Mouse (Mus musculus) G1E (cell line): Measurements from ENCODE around the gene Gli1. TPM values are rescaled to one million over a fixed set of nuclear protein-coding genes. Genes with fewer than 3 reads are reported as not detected.
A peak's percentile ranks its signal among the peaks of the same experiment; 100 is the strongest.

ENCODE experiments used
- ATAC-seq: 2 replicates; pipeline ENCODE4 v1.8.0; 2016; ENCODE audit warnings: mild to moderate bottlenecking; ENCODE audit not compliant: insufficient number of reproducible peaks, poor library complexity, low FRiP score, severe bottlenecking; ENCODE audit errors: extremely low read depth
- DNase-seq: peaks from one replicate; pipeline ENCODE4 v3.0.0; 2012; ENCODE audit warnings: low spot score
- H3K27me3 ChIP-seq: 2 replicates; pipeline ENCODE4 v1.6.1; 2012; ENCODE audit warnings: mild to moderate bottlenecking, low read length, inconsistent platforms; ENCODE audit not compliant: insufficient read depth
- H3K36me3 ChIP-seq: replicated peaks from 2 replicates; pipeline ENCODE3; 2012; ENCODE audit warnings: mild to moderate bottlenecking, inconsistent platforms
- H3K4me1 ChIP-seq: 2 replicates; pipeline ENCODE4 v1.6.1; 2012; ENCODE audit warnings: low read depth, low read length, inconsistent platforms, mixed read lengths; ENCODE audit not compliant: insufficient read depth
- H3K4me3 ChIP-seq: 2 replicates; pipeline ENCODE4 v1.5.1; 2012; ENCODE audit warnings: low read depth, mild to moderate bottlenecking, inconsistent platforms, low read length, moderate library complexity, mixed read lengths
- H3K9me3 ChIP-seq: replicated peaks from 2 replicates; pipeline ENCODE4 v1.6.1; 2012; ENCODE audit warnings: inconsistent platforms
- CTCF ChIP-seq: IDR thresholded peaks from 2 replicates; pipeline ENCODE4 v1.5.1; 2012; ENCODE audit warnings: low read depth, low read length, inconsistent platforms, mixed read lengths
- GATA1 ChIP-seq: IDR thresholded peaks from 2 replicates; pipeline ENCODE4 v1.6.1; 2012; ENCODE audit warnings: borderline replicate concordance, low read length, inconsistent platforms, mixed read lengths
- GATA2 ChIP-seq: IDR thresholded peaks from 2 replicates; pipeline ENCODE4 v1.6.1; 2012; ENCODE audit warnings: low read depth, low read length, inconsistent platforms, borderline replicate concordance
- POLR2AphosphoS5 ChIP-seq: IDR thresholded peaks from 2 replicates; pipeline ENCODE4 v1.6.1; 2012; ENCODE audit warnings: low read depth, low read length, inconsistent platforms; ENCODE audit not compliant: insufficient replicate concordance
- TAL1 ChIP-seq: conservative IDR thresholded peaks from 2 replicates; pipeline ENCODE4 v1.6.1; 2012; ENCODE audit warnings: low read depth, low read length, inconsistent platforms, mixed read lengths
- polyA plus RNA-seq: library from polyadenylated mRNA; stranded (reverse); fragments of >175 nt; gene quantifications from 2 replicates; pipeline ENCODE4 v1.2.3, GENCODE M21; 2012
- total RNA-seq, 2 experiments: library from RNA; stranded (forward) in 1 of 2; stranded (reverse) in 1 of 2; fragments of 200-1000 nt in 1 of 2; fragments of >200 nt in 1 of 2; fragmentation: Nextera tagmentation in 1 of 2; gene quantifications; 2 replicates each; pipeline ENCODE4 v1.2.3; 2014 to 2017

Gene Gli1
- total and polyA plus RNA-seq, 3 experiments: 0.11 to 0.23 (median 0.18) TPM

GRCm38 (mm10) chr10:127324495-127324894 is 17.3 kb downstream of the Gli1 start:
- ATAC-seq: 0 out of 2 replicates have a peak, but pooled peaks have one; percentile 41
- DNase-seq: peak; percentile 77
- H3K27me3 ChIP-seq: no peaks in the 10 kb centered on the region
- H3K4me3 ChIP-seq: peak overlapping the region; percentile 72; the same call in 1 of the 2 replicates
- peaks cover 52% of the 10 kb centered on the region for H3K36me3 ChIP-seq
- H3K9me3 ChIP-seq: no peaks in the 10 kb centered on the region
- peaks cover 93% of the 10 kb centered on the region for H3K4me1 ChIP-seq
- no peak for TF ChIP-seq TAL1
- TF ChIP-seq CTCF: peak; percentile 41

- peak; percentile 75 for DNase-seq
- ATAC-seq: peak; percentile 54; the same call in 1 of the 2 replicates
These were observed 18.5 kb downstream of the Gli1 start for GRCm38 (mm10) chr10:127323131-127323855.

GRCm38 (mm10) chr10:127322669-127323068 is 19.1 kb downstream of the Gli1 start:
- Histone ChIP-seq H3K9me3 (no peaks in the 10 kb centered on the region), H3K4me3 (peak overlapping the region; percentile 72; the same call in 1 of the 2 replicates), H3K4me1 (peaks cover 89% of the 10 kb centered on the region), H3K36me3 (peaks cover 33% of the 10 kb centered on the region), H3K27me3 (no peaks in the 10 kb centered on the region)
- no peak for ATAC-seq
- no peak for DNase-seq
- TF ChIP-seq GATA1: no peak

More at GRCm38 (mm10) chr10:127323131-127323855, 18.5 kb downstream of the Gli1 start:
- no peak for TF ChIP-seq GATA1
- no peak for TF ChIP-seq CTCF
- no peak for TF ChIP-seq POLR2AphosphoS5
- TF ChIP-seq TAL1: no peak
- TF ChIP-seq GATA2: no peak
- Histone ChIP-seq H3K36me3 (peaks cover 40% of the 10 kb centered on the region), H3K4me3 (peak overlapping the region; percentile 72), H3K4me1 (peaks cover 88% of the 10 kb centered on the region), H3K9me3 (no peaks in the 10 kb centered on the region), H3K27me3 (no peaks in the 10 kb centered on the region)

DNA sequence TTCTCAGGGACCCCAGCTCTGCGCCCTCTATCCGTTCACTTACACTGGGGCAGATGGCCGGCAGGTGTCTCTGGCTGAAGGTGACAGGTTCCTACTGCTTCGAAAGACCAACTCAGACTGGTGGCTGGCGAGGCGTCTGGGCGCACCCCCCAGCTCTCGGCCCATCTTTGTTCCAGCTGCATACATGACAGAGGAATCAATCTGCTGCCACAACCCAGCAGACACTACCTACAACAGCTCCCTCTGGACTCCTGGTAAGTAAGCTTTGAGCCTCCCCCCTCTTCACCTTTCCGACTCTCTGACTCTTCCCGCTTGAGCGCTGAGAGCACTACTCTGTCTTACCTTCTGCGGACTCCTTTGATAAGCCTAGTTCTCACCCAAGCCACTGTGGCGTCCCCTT is 19.6 kb downstream of the Gli1 start:
- Histone ChIP-seq H3K36me3 (peaks cover 29% of the 10 kb centered on the region), H3K4me3 (peak overlapping the region; percentile 72; the same call in 1 of the 2 replicates), H3K27me3 (no peaks in the 10 kb centered on the region), H3K4me1 (peaks cover 89% of the 10 kb centered on the region), H3K9me3 (no peaks in the 10 kb centered on the region)
- no peak for ATAC-seq
- no peak for DNase-seq
- TF ChIP-seq CTCF (no peak), POLR2AphosphoS5 (no peak), GATA2 (no peak), GATA1 (no peak), TAL1 (no peak)

- no peak for ATAC-seq
- Histone ChIP-seq H3K27me3 (no peaks in the 10 kb centered on the region), H3K36me3 (peaks cover 23% of the 10 kb centered on the region), H3K4me1 (peaks cover 88% of the 10 kb centered on the region), H3K4me3 (peak within 1 kb of the TSS; percentile 72; the same call in 1 of the 2 replicates), H3K9me3 (no peaks in the 10 kb centered on the region)
- no peak for DNase-seq
- no peak for TF ChIP-seq CTCF
- no peak for TF ChIP-seq TAL1
- no peak for TF ChIP-seq POLR2AphosphoS5
- TF ChIP-seq GATA1: no peak
- no peak for TF ChIP-seq GATA2
These were observed 20.2 kb downstream of the Gli1 start, which contains the start of gene Arhgap9 for GRCm38 (mm10) chr10:127321621-127322020. TSS of gene Arhgap9 (plus strand) at chr10:127321964.

DNA sequence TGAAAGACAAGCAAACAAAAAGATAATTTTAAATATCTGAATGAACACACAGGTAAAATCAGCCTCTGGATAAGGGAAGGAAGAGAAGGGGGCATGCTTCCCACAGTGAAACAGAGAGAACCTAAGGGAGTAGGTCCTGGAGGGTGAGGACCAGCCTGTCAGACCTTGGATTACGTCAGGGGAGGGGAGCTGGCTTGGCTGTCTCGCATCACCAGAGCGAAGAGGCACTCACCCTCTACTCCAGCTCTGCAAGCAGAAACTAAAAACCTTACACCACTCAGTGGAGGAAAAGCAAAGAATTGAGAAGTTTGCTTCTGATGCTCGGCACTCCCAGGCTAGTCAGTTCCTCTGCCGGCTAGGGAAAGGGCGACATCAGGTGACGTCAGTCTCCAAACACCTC is 21.8 kb downstream of the Gli1 start:
- TF ChIP-seq GATA1 (no peak), TAL1 (no peak), GATA2 (no peak), CTCF (no peak)
- H3K4me1 ChIP-seq: peaks cover 83% of the 10 kb centered on the region

GRCm38 (mm10) chr10:127318009-127318408 is 23.8 kb downstream of the Gli1 start:
- H3K9me3 ChIP-seq: peaks cover 4% of the 10 kb centered on the region; the same call in 1 of the 2 replicates
- no peak overlapping the region; the same call in 1 of the 2 replicates for H3K4me3 ChIP-seq
- peak; percentile 45; the same call in 1 of the 2 replicates for ATAC-seq
- peaks cover 17% of the 10 kb centered on the region for H3K36me3 ChIP-seq
- no peaks in the 10 kb centered on the region for H3K27me3 ChIP-seq
- TF ChIP-seq TAL1 (no peak), GATA2 (no peak), GATA1 (no peak), CTCF (no peak), POLR2AphosphoS5 (no peak)
- H3K4me1 ChIP-seq: peaks cover 75% of the 10 kb centered on the region
- DNase-seq: peak; percentile 63

More for the DNA sequence above, 21.8 kb downstream of the Gli1 start:
- Histone ChIP-seq H3K36me3 (peaks cover 10% of the 10 kb centered on the region), H3K4me3 (no peak overlapping the region), H3K27me3 (no peaks in the 10 kb centered on the region), H3K9me3 (peaks cover 4% of the 10 kb centered on the region; the same call in 1 of the 2 replicates)
- no peak for ATAC-seq
- DNase-seq: no peak
